Mouse (Mus musculus): Measurements from ENCODE around the gene Bmi1. TPM values are rescaled to one million over a fixed set of nuclear protein-coding genes. Genes with fewer than 3 reads are reported as not detected.
A peak's percentile ranks its signal among the peaks of the same experiment; 100 is the strongest.

Gene Bmi1
- total and polyA plus RNA-seq, 3 experiments = 66.5 to 68.1 TPM; not detected in 1

GRCm38 (mm10) chr2:18675681-18676456 is 949 bp upstream of the Bmi1 start:
- Histone ChIP-seq H3K4me3 (ENCODE audit: control insufficient read depth in 1 of 2, insufficient read depth in 1 of 2, low read depth in 2 of 2, low read length in 2 of 2) (peak overlapping the region; percentile 58 to 76), H3K27ac (ENCODE audit: control insufficient read depth, low read depth, low read length) (no peak overlapping the region), H3K36me3 (ENCODE audit: control insufficient read depth in 1 of 2, insufficient read depth in 2 of 2, low read length in 2 of 2) (peaks cover 0 to 31% of the 10 kb centered on the region in 2 experiments; a peak in 2 of 4 replicates), H3K27me3 (ENCODE audit: control insufficient read depth in 1 of 2, insufficient read depth in 2 of 2, low read length in 2 of 2) (peaks cover 8% of the 10 kb centered on the region in 2 experiments), H3K79me2 (ENCODE audit: control insufficient read depth, insufficient read depth, low read length, poor library complexity) (peaks cover 35% of the 10 kb centered on the region), H3K9ac (ENCODE audit: control insufficient read depth, low read depth, low read length, poor library complexity, severe bottlenecking) (peak overlapping the region; percentile 70), H3K9me3 (replicated peaks; ENCODE audit: insufficient read depth, low read length) (no peaks in the 10 kb centered on the region), H3K4me1 (ENCODE audit: control insufficient read depth in 1 of 2, insufficient read depth in 2 of 2, low read length in 2 of 2) (peaks cover 17 to 19% of the 10 kb centered on the region in 2 experiments)
- DNase-seq (ENCODE audit: low read depth, low spot score) = peak; percentile 46
- TF ChIP-seq NRF1 (IDR thresholded peaks at IDR 0.05; ENCODE audit: insufficient read depth, low read depth, low read length, poor library complexity, severe bottlenecking) = no peak
- 0 out of 2 replicates have a peak, but pooled peaks have one; percentile 16 for TF ChIP-seq SIN3A (IDR thresholded peaks at IDR 0.05; ENCODE audit: low read length)

DNA sequence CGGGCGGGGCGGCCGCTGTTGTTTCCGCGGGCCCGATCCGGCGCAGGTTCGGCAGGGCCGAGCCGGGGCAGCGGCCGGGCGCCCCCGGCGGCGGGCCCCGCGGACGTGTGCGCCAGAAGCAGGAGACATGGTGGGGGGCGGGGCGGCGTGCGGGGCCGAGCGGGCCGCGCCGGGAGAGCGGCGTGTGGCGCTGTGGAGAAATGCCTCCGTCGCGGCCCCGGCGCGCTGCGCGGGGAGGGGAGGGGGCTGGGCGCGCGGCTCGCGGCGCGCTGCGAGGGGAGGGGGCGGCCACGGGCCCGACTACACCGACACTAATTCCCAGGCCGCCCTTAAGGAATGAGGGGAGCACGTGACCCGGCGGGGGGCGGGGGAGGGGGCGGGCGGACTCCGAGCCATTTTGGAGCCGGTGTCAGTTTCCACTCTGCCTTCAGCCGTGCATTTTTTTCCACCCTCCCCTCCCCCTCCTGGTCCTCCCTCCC is 322 bp upstream of the Bmi1 start:
- peaks cover 0 to 31% of the 10 kb centered on the region in 2 experiments; a peak in 3 of 4 replicates for H3K36me3 ChIP-seq (ENCODE audit: control insufficient read depth in 1 of 2, insufficient read depth in 2 of 2, low read length in 2 of 2)
- TF ChIP-seq UBTF (IDR thresholded peaks at IDR 0.05; ENCODE audit: borderline replicate concordance, insufficient read depth, low read depth, low read length) (0 out of 2 replicates have a peak, but pooled peaks have one; percentile 30), USF2 (IDR thresholded peaks at IDR 0.05; ENCODE audit: borderline replicate concordance in 1 of 2, insufficient read depth in 1 of 2, low read depth in 1 of 2, low read length in 2 of 2) (peak in 1 of 2 experiments; percentile 65; a peak in 1 of 4 replicates), CTCF (IDR thresholded peaks at IDR 0.05 in 2 of 3, conservative IDR thresholded peaks at IDR 0.05 in 1 of 3; ENCODE audit: control insufficient read depth in 1 of 3, insufficient read depth in 1 of 3, low read depth in 2 of 3, low read length in 3 of 3, poor library complexity in 1 of 3, severe bottlenecking in 1 of 3) (peak in 1 of 3 experiments; percentile 10; a peak in 1 of 6 replicates), GABPA (IDR thresholded peaks at IDR 0.05; ENCODE audit: low read depth, low read length) (no peak), POLR2A (IDR thresholded peaks at IDR 0.05; ENCODE audit: control insufficient read depth in 1 of 2, insufficient read depth in 1 of 2, low read depth in 1 of 2, low read length in 2 of 2, poor library complexity in 1 of 2) (peak in 1 of 2 experiments; percentile 45; a peak in 1 of 4 replicates), USF1 (IDR thresholded peaks at IDR 0.05; ENCODE audit: low read depth, low read length) (peak; percentile 84), ZNF384 (IDR thresholded peaks at IDR 0.05; ENCODE audit: low read depth, low read length) (peak; percentile 62), CHD2 (IDR thresholded peaks at IDR 0.05; ENCODE audit: low read length) (peak; percentile 21; the same call in 1 of the 2 replicates), BHLHE40 (IDR thresholded peaks at IDR 0.05; ENCODE audit: borderline replicate concordance, low read depth, low read length) (peak; percentile 63; the same call in 1 of the 2 replicates), ELF1 (IDR thresholded peaks at IDR 0.05; ENCODE audit: low read depth, low read length) (no peak)
- H3K9me3 ChIP-seq (replicated peaks; ENCODE audit: insufficient read depth, low read length) = no peaks in the 10 kb centered on the region
- peaks cover 17 to 19% of the 10 kb centered on the region in 2 experiments for H3K4me1 ChIP-seq (ENCODE audit: control insufficient read depth in 1 of 2, insufficient read depth in 2 of 2, low read length in 2 of 2)
- H3K79me2 ChIP-seq (ENCODE audit: control insufficient read depth, insufficient read depth, low read length, poor library complexity) = peaks cover 35% of the 10 kb centered on the region
- peak; percentile 81 for DNase-seq (ENCODE audit: low read depth, low spot score)
- no peak overlapping the region for H3K27ac ChIP-seq (ENCODE audit: control insufficient read depth, low read depth, low read length)
- H3K27me3 ChIP-seq (ENCODE audit: control insufficient read depth in 1 of 2, insufficient read depth in 2 of 2, low read length in 2 of 2) = peaks cover 2 to 6% of the 10 kb centered on the region in 2 experiments
- peak overlapping the region in 1 of 2 experiments; percentile 58; a peak in 1 of 4 replicates for H3K4me3 ChIP-seq (ENCODE audit: control insufficient read depth in 1 of 2, insufficient read depth in 1 of 2, low read depth in 2 of 2, low read length in 2 of 2)
- H3K9ac ChIP-seq (ENCODE audit: control insufficient read depth, low read depth, low read length, poor library complexity, severe bottlenecking) = peak overlapping the region; percentile 70
